Mouse (Mus musculus) hindbrain, embryonic 14.5 days (tissue): ENCODE data around the gene Tmem106b. TPM values are rescaled to one million over a fixed set of nuclear protein-coding genes. Genes with fewer than 3 reads are reported as not detected.

Experiments used
- polyA plus RNA-seq: library from polyadenylated mRNA; unstranded; fragments of >200 nt; fragmentation: Nextera tagmentation; extraction: Ambion mirVana; gene quantifications from 2 replicates; pipeline ENCODE4 v1.2.1, GENCODE M21; 2014

Tmem106b gene
- polyA plus RNA-seq, 1 experiment from 2014 or later, result 54.4 TPM

Other genes with a start within 250 kb of the Tmem106b start
- gene Vwde, start 155.2 kb downstream of the Tmem106b start, polyA plus RNA-seq, result 0.13 and 0.17 TPM in 2 replicates